Mouse (Mus musculus): ENCODE data around the gene Tmem179b.
A peak's percentile ranks its signal among the peaks of the same experiment; 100 is the strongest.

Gene Tmem179b

DNA sequence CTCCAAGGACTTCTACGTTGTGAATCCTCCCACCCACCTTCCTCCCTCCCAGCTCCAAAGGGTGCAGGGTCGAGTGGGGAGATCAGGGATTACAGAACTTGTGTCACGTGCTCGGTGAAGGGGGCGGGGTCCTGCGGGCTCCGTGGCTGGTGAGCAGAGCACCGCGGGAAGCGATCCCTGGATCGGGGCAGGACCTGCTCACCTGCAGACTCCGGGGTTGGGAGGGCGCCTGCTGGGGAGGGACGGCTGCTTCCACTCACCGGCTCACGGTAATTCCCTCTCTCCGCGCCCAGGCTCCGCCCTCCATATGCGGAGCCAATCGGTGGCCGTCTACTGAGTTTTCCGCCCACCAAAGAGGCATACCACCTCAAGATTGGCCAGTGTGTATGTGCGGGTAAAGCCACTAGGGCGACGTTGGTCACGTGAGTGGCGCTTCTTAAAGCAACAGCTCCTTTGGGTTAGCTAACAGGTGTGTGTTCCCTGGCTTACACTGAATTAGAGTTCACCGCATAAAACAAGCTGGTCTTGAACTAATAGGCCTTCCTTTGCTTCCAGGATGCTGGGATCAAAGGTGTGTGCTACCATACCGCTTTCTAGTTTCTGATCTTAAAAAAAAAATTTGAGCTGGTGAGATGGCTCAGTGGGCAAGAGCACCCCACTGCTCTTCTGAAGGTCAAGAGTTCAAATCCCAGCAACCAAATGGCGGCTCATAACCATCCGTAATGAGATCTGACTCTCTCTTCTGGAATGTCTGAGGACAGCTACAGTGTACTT, 11.9 kb upstream of the Tmem179b start, which contains the start of gene Taf6l:
Gene Taf6l, minus strand, starts transcription at position 410 of the 774 bp plus-strand sequence.
- peak; percentile 57 for DNase-seq (ENCODE audit: low spot score)

DNA sequence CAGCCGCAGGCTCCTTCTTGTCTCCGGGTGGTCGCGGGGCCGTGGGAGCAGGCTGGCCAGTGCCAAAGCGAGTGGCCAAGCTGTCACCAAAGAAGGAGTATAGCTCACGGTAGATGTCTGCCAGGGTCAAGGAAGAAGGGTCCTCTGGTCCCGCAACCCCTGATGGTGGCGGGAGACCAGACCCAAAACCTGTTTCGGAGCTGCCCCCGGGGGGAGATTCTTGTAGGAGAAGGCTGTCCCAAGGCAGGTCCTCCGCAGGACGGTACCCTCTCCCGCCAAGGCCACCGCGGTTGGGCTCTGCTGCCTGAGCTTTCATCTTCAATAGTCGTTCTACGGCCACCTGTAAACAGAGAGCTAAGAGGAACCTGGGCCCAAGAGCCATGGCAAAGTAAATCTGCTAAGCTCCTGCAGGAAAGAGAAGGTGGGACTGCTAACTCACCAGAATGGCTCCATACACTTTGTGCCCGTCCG, 719 bp upstream of the Tmem179b start:
- peak; percentile 30 for DNase-seq (ENCODE audit: low spot score)

DNA sequence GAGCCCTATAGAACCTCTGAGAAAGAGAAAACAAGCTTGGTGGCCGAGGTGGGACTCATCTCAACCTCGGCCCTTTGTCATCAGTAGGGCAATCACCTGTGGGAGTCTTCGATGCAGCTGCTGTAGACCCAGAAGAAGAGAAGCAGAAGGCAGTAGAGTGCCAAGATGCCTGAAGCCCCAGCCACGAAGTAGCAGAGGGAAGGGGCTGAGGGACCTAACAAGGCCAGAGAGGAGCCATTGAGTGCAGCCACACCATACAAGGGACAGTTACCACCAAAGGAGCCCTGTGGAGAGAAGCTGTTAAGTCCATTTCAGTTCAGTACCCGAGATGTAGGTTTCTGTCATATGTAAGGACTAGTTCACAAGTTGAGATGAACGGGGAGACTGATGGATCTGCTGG, 858 bp downstream of the Tmem179b start:
- no peak for DNase-seq (ENCODE audit: low spot score)

DNA sequence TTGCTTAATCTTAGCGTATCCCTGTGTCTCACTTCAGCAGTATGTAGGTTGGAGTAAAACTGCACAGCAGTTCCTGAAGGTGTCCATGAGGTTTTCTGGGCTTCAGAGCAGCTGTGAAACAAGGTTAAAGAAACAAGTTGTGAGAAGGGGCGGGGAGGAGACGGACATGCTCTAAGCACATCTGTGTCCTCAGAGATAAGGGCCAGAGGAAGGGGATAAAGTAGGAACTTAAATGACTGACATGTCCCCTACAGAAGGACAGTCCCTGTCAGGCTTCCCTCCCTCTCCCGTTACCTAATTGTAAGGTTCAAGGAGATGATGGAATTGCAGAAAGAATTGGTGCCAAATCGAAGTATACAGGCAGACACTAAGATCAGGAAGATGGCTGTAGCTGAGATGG, 1.3 kb downstream of the Tmem179b start:
- DNase-seq (ENCODE audit: low spot score), result no peak

DNA sequence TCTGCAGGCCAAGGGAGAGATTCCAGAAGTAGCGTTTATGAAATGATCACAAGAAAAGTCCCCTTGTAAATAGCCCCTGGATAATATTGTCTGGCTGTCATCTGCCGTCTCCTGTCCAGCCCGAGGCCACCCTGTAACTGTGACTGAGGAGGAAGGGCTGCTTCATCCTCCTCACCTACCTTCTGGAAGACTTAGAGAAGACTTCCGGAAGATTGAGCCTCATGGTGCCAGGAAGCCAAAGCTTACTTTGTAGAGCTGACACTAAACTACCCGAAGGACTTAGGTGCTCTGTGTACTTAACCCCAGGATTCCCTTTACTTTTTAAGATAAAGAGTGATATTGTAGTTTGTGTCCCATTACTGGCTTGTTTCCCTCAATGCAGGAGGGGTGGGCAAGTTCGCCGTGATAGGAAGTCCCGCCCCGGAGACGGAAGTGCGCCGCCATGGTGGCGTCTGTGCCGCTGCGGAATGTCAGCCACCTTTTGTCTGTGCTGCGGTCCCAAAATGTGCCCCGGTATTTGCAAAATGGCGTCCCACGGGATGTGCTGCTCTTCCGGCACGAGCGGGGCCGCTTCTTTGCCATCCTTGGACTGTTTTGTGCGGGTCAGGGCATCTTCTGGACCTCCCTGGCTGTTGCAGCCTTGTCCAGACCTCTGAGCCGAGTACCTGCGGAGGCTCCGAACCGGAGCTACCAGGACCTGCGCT, 3.5 kb downstream of the Tmem179b start, which contains the start of gene Tmem223:
Gene Tmem223, plus strand, starts transcription at position 430 of the 704 bp plus-strand sequence.
- peak; percentile 53 for DNase-seq (ENCODE audit: low spot score)

DNA sequence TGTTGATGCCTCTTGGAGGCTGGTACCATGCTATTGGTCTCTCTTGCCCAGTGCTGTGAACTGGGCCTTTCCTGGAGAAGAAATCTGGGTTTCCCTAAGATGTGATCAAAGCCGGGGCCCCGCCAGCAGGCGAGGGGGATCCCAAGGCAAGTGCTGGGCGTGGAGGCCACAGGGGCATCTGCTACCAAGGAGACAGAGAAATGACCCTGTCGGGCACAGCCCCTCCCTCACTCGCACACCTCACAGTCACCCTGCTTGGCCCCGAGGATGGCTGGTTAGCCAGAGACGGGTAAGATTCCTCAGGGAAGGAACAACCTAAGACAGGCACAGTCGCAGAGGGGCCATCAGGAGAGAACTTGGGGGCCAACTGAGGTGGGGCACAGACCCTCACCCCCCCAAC, 8.7 kb downstream of the Tmem179b start:
- DNase-seq (ENCODE audit: low spot score), result no peak

DNA sequence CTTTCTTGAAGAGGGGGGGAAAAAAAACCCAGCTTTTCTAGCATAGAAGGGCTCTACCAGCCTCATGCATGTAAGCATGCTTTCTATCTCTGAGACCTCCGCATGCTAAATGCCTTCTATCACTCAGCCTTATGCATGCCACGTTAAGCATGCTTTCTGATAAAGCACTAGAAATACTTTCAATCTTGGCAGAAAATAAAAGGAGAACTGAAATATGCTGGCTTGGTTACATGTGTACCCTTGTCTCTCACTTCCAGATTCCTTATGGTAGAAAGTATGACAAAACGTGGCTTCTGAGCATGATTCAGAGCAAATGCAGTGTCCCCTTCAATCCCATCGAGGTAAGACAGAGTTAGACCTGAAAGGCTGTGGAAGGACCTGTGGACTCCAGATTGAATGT, 11.0 kb downstream of the Tmem179b start:
- DNase-seq (ENCODE audit: low spot score), result no peak

DNA sequence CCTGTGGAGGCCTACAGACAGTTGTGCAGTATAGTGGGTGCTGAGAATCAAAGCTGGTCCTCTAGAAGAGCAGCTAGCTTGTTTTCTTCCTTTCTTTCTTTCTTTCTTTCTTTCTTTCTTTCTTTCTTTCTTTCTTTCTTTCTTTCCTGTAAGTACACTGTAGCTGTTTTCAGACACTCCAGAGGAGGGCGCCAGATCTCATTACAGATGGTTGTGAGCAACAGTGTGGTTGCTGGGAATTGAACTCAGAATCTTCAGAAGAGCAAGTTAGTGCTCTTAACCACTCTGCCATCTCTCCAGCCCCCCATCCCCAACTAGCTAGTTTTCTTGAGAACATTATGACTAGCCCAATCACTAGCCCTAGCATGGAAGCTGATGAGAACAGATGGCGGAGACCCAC, 13.5 kb downstream of the Tmem179b start:
- DNase-seq (ENCODE audit: low spot score), result no peak

DNA sequence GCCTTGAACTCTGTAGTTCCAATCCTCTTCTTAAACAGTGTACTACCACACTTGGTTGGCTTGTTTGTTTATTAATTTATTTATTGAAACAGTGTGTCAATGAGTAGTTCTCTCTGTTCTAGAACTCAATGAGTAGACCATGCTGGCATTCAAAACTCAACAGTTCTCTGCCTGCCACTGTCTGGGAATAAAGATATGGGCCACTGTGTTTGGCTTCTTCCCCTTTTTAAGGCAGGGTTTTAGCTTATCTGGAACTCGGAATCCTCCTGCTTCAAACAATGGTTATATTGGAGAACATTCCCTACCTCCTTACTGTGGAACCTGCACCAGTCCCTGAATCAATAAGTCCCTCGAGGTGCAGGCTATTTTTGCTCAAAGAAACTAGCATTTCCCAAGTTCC, 15.4 kb downstream of the Tmem179b start:
- no peak for DNase-seq (ENCODE audit: low spot score)

DNA sequence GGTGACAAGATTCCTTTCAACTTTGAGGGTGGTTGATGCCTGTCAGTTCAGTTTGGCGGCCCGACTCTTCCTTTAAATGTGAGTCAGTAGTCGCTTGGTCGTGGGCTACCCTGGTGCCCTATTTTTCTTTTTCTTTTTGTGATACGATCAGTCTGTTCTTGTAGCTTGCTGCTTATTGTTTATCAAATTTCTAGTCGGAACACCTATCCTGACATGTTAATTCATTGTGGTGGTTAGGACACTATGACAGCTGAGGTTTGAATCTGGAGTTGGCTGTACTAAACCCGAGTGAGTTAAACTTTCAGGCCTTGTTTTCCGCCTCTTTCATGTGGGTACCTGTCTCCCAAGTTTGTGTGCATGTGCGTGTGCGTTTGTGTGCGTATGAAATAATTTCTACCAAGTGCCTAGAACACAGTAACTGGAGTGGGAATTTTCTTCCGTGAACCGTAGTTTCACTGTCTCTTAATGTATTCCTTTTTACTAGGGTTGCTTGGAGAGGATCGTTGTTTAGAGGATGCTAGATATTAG, 16.7 kb downstream of the Tmem179b start:
- DNase-seq (ENCODE audit: low spot score), result no peak

DNA sequence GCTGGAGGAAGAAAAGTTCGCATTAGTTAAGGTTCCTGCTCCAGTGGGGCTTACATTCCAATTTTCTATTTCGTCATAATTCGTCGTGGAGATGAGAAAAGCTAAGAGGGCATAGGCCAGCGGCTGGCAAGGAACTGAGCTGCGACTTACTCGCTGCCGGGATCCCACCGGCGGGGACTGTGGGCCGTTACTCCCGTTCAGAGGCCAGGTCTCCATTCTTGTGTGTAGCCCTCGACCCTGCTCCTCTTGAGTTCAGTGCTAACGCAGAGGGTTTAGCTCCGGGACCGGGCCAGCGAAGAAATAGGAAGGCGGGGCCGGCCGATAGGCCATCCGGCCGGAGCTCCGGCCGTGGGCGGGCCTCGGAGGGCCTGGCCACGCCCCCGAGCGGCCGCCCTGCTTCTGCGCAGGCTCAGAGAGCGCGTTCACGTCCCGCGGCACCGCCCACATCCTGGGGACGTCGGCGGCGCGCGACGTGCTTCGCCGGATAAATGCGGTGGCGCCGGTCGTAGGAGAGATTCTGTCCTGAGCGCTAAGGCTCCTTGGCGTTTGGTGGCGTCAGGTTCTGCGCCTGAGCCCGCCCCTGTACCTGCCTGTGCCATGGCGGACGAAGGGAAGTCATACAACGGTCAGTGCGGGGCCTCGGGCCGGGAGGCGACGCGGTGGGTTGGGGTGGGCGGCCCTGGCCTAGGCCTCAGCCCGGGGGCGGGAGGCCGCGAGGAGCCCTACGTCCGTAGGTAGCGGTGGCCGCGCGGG, 17.5 kb downstream of the Tmem179b start, which contains the start of gene Nxf1:
Gene Nxf1, plus strand, starts transcription at position 439 of the 753 bp plus-strand sequence.
- peak; percentile 88 for DNase-seq (ENCODE audit: low spot score)

DNA sequence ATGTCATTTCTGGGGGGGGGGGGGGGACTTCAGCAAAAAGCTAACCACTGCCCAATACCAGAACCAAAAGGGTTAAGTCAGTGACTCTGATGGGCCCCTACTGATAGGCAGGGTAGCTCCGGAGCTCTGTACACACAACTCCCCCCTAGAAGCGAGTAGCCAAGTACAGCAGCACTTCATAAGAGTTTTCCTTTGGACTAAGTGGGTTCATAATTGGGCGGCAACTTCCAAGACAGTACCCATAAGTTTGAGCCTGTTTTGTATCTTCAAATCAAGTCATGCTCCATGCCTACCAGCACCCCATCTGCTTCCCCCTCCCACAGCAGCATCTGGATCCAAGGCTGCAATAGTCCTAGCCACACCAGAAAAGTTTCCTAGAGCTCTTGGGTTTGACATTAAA, 18.6 kb downstream of the Tmem179b start:
- no peak for DNase-seq (ENCODE audit: low spot score)

DNA sequence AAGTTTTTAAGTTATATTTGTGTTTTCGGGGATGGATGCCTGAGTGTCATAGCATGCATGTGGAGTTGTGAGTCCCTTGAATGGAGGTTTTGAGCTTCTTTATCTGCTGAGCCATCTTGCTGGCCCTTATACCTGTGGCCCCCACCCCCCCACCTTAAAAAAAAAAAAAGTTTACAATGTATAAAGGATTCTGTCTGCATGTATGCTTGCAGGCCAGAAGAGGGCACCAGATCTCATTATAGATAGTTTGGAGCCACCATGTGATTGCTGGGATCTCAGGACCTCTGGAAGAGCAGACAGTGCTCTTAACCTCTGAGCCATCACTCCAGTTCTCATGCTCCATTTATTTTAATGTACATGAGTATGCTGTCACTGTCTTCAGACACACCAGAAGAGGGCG, 26.9 kb downstream of the Tmem179b start:
- DNase-seq (ENCODE audit: low spot score), result no peak

DNA sequence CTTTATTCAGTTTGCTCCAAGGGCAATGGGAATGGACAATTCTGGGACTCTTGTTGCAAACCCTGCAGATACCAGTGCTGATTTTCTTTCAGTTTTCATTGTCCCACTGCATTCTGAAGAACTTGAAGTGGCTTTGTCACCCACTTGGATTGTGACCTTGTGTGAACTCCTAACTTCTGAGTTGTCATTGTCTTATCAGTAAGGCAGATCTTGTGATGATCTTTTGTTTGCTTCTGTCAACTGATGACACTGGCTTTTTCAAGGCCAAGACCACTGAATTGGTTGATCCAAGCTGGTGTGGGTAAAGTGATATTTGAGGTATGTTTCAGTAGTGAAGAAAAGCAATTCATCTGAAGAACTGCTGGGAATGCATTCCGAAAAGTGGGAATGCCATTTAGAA, 28.9 kb downstream of the Tmem179b start:
- DNase-seq (ENCODE audit: low spot score), result no peak

DNA sequence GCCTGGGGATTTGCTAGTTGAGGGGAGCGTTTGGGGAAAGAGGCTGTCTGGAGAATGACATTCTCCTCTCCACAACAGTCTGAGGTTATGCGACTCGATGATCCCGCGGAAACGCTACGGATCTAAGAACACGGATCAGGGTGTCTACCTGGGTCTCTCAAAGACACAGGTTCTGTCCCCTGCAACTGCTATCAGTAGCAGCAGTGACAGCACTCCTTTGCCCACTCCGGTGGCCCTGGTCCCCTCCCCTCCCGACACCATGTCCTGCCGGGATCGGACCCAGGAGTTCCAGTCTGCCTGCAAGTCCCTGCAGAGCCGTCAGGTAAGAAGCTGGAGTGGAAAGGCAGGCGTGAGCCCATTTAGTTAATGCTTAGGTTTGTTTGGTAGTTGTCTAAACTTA, 32.1 kb downstream of the Tmem179b start:
- no peak for DNase-seq (ENCODE audit: low spot score)

DNA sequence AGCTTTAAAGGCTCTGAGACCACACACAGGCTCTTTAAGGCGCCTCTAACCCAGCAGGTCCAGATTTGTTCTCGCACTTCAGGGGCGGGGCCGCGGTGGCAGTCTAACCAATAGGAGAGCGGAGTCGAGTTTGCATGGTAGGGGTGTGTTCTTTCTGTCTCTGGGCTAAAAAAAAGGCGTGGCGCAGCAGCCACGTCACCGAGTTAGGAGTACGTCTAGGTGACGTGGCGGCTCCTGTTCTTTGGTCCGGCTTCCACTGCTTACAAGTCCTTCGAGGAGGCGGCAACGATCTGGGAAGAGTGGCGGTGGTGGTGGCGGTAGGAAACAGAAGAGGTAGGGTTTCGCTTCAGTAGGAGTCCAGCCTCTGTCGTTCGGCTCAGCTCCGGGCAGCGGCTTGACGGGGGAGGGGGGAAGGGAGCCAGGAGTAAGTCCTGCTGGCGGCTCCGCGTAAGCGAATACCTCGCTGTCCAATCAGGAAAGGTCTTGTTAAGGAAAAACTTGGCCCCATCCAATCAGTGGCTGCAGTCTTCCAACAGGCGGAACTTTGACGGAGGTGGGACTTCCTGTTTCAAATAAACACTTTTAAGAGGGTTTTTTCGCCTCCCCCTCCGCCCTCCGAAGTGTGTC, 32.9 kb downstream of the Tmem179b start, which contains the start of gene Stx5a:
Gene Stx5a, plus strand, starts transcription at position 171 of the 627 bp plus-strand sequence.
- peak; percentile 91 for DNase-seq (ENCODE audit: low spot score)

DNA sequence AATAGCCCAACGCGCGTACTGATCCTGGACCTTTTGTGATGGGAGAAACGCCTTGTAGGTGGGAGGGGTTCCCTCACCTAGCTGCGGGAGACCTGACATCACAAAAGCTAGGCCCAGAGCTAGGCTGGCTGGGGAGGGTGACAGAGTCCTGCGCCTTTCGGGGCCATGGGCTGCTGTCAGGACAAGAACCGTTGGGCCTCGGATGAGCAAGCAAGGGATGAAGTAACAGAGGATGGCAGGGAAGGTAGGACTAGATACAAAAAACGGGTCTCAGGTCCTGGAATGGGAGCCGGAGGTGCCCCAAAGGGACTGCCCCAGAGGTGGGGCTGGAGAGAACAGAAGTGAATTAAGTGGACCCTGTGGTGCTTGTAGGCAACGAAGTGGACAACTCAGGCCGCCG, 33.7 kb downstream of the Tmem179b start, which contains the start of gene 1700092M07Rik:
Gene 1700092M07Rik, plus strand, starts transcription at position 116 of the 400 bp plus-strand sequence.
- DNase-seq (ENCODE audit: low spot score), result no peak

DNA sequence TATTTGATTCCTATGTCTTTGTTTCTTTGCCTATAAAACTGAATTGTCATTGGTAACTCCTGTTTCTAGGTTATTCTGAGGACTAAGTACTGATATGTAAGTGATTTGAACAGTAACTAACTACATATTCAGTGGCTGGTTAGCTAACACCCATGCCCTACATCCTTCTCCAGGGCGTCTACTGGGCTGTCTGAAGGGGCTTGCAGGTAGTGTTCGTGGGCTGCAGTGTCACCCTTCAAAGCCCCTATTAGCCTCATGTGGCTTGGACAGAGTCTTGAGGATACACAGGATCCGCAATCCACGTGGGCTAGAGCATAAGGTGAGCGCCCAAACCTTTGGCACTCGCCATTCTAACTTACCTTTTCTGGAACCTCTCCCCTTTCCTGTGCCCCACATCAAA, 34.6 kb downstream of the Tmem179b start:
- DNase-seq (ENCODE audit: low spot score), result no peak

DNA sequence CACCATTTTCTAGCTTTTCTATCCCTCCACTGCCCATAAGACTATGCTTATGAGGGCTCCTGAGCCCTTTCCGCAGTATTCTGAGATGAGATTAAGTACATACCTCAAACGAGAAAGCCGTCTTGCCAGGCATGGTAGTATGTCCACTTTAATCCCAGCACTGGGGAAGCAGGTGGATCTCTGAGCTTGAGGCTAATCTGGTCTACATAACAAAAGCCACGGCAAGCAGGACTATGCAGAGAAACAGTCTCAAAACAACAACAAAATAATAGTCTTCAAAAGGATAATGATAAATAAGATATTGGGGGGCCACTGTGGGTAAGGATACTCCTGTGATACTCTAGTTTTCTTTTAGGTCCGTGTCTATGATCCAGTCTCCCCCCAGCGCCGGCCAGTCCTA, 35.4 kb downstream of the Tmem179b start:
- DNase-seq (ENCODE audit: low spot score), result no peak

DNA sequence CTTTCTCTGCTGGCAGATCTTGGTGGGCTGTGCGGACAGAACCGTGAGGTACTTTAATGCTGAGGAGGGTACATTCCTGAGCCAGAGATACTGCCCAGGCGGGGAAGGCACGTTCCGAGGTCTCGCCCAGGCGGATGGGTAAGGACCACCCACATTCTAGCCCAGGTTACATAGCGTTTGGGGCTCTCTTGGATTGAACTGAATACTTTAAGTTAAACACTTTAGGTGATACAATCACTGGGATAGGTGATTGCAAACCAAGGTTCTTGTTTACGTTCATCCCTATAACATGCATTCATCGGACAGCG, 38.2 kb downstream of the Tmem179b start:
- no peak for DNase-seq (ENCODE audit: low spot score)

DNA sequence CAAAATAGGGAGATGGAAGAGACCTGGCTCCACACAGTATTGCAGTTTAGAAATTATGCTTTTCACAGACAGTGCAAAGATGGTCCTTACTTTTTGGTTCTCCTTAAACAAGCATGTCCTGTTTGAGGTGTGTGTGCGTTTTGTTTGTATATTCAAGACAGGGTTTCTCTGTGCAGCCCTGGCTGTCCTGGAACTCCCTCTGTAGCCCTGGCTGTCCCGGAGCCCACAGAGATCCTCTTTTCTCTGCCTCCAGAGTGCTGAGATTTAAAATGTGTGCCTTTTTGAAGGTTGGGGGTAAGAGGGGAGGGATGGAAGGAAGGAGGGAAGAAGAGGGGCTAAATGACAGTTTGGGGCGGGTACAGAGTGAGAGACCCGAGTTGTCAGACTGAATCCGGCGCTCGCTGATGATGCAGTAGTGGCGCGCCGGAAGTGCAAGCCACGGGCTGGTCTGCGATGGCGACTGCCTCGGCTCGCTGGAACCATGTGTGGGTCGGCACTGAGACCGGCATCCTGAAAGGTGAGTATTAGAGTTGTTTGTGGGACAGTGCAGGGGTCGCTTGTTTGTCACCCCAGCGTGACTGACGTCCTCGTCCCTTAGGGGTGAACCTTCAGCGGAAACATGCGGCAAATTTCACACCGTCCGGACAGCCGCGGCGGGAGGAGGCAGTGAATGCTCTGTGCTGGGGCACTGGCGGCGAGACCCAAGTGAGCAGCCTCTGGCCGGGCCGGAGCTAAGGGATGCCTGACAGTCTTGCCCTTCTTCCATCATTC, 38.7 kb downstream of the Tmem179b start, which contains the start of gene Wdr74:
Gene Wdr74, plus strand, starts transcription at position 439 of the 771 bp plus-strand sequence.
- DNase-seq (ENCODE audit: low spot score), result peak; percentile 89
